Mouse (Mus musculus) bone marrow, adult 2 months (tissue): ENCODE measurements around the gene Mrpl22.

Source experiments
- CTCF ChIP-seq: fragments of 200-500 bp; IDR thresholded peaks from 2 replicates; pipeline ENCODE4 v1.5.1; 2011; ENCODE audit warnings: low read length, control low read depth; ENCODE audit not compliant: control insufficient read depth, insufficient read depth
- POLR2A ChIP-seq: fragments of 200-500 bp; IDR thresholded peaks from 2 replicates; pipeline ENCODE4 v1.6.1; 2011; ENCODE audit warnings: low read depth, mild to moderate bottlenecking, control low read depth, low read length, borderline replicate concordance; ENCODE audit not compliant: control insufficient read depth

DNA sequence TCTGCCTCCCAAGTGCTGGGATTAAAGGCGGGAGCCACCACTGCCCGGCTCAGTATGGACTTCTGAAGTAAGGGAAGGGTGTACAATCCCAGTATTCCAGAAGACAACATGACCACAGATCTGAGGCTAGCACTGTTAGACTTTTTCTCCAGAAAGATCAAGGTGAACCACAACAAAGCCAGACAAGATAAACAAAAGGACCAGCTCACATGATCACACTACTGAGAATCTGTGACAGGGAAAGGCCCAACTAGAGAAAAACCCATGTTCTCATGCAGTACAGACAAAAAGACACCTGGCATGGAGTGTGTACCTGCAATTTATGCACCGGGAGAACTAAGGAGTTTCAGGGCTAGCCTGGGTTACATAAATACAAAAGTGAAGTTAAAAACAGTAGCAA is 39.4 kb upstream of the Mrpl22 start:
- TF ChIP-seq POLR2A (no peak), CTCF (no peak)
